Mouse (Mus musculus): ENCODE results near the gene Tjp1.

- TF ChIP-seq CTCF (IDR thresholded peaks at IDR 0.05; ENCODE audit: low read depth, low read length) (no peak), POLR2A (IDR thresholded peaks at IDR 0.05; ENCODE audit: extremely low read depth, insufficient read depth, low read length) (no peak)
These were observed 150.1 kb downstream of the Tjp1 start for GRCm38 (mm10) chr7:65377521-65377920.

Measured in liver, adult 2 months (tissue).